Mouse (Mus musculus): ENCODE results near the gene Slain2. TPM values are rescaled to one million over a fixed set of nuclear protein-coding genes. Genes with fewer than 3 reads are reported as not detected.
"Not testable (repeated sequence)": the region's sequence is repeated elsewhere in the genome, so short reads cannot be mapped to it uniquely, and the experiment has no call there.

The Slain2 gene
- polyA plus RNA-seq, 1 experiment from 2014 or later: 25.6 TPM

DNA sequence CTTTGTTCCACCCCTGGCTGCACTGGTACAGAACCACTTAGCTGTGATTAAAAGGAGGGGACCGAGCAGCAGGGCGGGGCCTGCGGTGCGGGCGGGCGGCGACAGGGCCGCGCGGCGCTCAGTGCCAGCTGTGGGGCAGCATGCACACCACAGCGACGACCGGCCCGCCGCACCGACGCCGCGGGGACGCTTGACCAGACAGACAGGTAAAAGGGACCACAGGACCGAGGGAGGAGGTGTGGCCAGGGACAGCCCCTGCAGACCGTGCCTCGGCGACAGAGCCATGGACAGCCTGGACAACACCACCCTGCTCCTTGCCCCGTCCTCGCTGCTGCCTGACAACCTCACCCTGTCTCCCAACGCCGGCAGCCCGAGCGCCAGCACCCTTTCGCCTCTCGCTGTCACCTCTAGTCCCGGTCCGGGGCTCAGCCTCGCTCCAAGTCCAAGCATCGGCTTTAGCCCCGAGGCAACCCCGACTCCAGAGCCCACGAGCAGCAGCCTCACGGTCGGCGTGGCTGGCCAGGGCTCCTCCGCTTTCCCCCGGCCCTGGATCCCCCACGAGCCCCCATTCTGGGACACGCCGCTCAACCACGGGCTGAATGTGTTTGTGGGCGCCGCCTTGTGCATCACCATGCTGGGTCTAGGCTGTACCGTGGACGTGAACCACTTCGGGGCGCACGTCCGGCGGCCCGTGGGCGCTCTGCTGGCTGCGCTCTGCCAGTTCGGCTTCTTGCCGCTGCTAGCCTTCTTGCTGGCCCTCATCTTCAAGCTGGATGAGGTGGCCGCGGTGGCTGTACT lies 92.9 kb downstream of the Slain2 start, which contains the start of gene Slc10a4:
TSS of gene Slc10a4 (plus strand) at position 100 of the 798 bp plus-strand sequence.
- H3K27ac ChIP-seq: no peak within 1 kb of the TSS
- H3K4me1 ChIP-seq: peaks cover 7% of the 10 kb centered on the region; the same call in 1 of the 2 replicates
- 9% methylated on average over 65 of the region's 65 CpGs for WGBS
- H3K36me3 ChIP-seq (replicated peaks): no peaks in the 10 kb centered on the region
- peak within 1 kb of the TSS; percentile 51 for H3K9ac ChIP-seq
- peaks cover 37% of the 10 kb centered on the region for H3K27me3 ChIP-seq
- H3K4me2 ChIP-seq: peak within 1 kb of the TSS; percentile 70
- H3K4me3 ChIP-seq (replicated peaks): peak within 1 kb of the TSS; percentile 44
- peak; percentile 94 for ATAC-seq (ENCODE audit: low FRiP score)
- H3K9me3 ChIP-seq: no peaks in the 10 kb centered on the region

DNA sequence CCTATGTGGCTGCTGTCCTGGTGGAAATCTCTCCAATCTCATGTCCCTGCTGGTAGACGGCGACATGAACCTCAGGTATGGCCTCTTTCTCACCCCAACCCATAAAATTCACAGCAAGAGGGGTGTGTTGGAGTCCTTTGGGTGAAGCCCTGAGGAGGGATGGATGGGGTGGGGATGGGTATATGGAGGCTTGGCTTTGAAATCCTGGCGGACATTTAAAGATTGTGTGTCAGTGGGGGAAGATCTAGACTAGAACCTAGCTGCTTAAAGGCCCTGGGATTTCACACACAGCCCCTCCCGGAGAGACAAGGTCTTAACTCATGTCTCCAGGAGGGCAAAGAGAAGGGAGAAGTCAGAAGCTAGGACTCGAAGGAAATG lies 93.5 kb downstream of the Slain2 start:
- no peaks in the 10 kb centered on the region for H3K9me3 ChIP-seq
- peak overlapping the region; percentile 70 for H3K4me2 ChIP-seq
- no peak overlapping the region for H3K27ac ChIP-seq
- no peak; the same call in 1 of the 2 replicates for ATAC-seq (ENCODE audit: low FRiP score)
- peak overlapping the region; percentile 44 for H3K4me3 ChIP-seq (replicated peaks)
- peaks cover 7% of the 10 kb centered on the region; the same call in 1 of the 2 replicates for H3K4me1 ChIP-seq
- no peaks in the 10 kb centered on the region for H3K36me3 ChIP-seq (replicated peaks)
- H3K27me3 ChIP-seq: peaks cover 40% of the 10 kb centered on the region
- 55% methylated on average over 5 of the region's 5 CpGs for WGBS
- peak overlapping the region; percentile 51; the same call in 1 of the 2 replicates for H3K9ac ChIP-seq

DNA sequence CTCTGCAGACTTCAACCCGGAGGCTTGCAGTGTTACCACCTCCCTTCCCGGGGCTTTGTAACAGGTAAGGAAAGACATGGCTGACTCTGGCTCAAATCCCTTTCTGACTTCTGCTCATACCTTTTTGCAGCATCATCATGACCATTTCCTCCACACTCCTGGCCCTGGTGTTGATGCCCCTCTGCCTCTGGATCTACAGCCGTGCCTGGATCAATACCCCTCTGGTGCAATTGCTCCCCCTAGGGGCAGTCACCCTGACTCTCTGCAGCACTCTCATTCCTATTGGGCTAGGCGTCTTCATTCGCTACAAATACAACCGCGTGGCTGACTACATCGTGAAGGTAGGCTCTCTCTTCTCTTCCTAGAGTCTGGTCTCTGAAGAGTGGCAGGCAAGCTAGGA lies 94.1 kb downstream of the Slain2 start:
- H3K4me1 ChIP-seq; H3K36me3 ChIP-seq (replicated peaks); H3K9ac ChIP-seq; H3K4me2 ChIP-seq; H3K4me3 ChIP-seq (replicated peaks); ATAC-seq (ENCODE audit: low FRiP score); H3K9me3 ChIP-seq; H3K27ac ChIP-seq: not testable (repeated sequence)
- H3K27me3 ChIP-seq: peaks cover 47% of the 10 kb centered on the region
- 42% methylated on average over 8 of the region's 8 CpGs for WGBS

- not testable (repeated sequence) for H3K27ac ChIP-seq; H3K4me3 ChIP-seq (replicated peaks); H3K4me2 ChIP-seq; H3K36me3 ChIP-seq (replicated peaks); H3K9ac ChIP-seq; ATAC-seq (ENCODE audit: low FRiP score); H3K9me3 ChIP-seq
- Histone ChIP-seq H3K27me3 (peaks cover 52% of the 10 kb centered on the region), H3K4me1 (peaks cover 15% of the 10 kb centered on the region)
- WGBS: 93% methylated on average over 16 of the region's 16 CpGs
Measured at GRCm38 (mm10) chr5:73011806-73012205, 97.7 kb downstream of the Slain2 start.

- Histone ChIP-seq H3K4me3 (replicated peaks) (peak overlapping the region; percentile 44), H3K4me2 (peak overlapping the region; percentile 81), H3K4me1 (peaks cover 10% of the 10 kb centered on the region), H3K27me3 (peaks cover 39% of the 10 kb centered on the region)
- H3K9ac ChIP-seq; H3K9me3 ChIP-seq; H3K27ac ChIP-seq; H3K36me3 ChIP-seq (replicated peaks): not testable (repeated sequence)
- WGBS: 24% methylated on average over 26 of the region's 27 CpGs
- ATAC-seq (ENCODE audit: low FRiP score): peak; percentile 70
Measured at GRCm38 (mm10) chr5:73012884-73013610, 98.9 kb downstream of the Slain2 start.

- not testable (repeated sequence) for H3K36me3 ChIP-seq (replicated peaks); H3K27ac ChIP-seq; H3K9me3 ChIP-seq
- Histone ChIP-seq H3K27me3 (peaks cover 32% of the 10 kb centered on the region), H3K4me1 (peaks cover 10% of the 10 kb centered on the region), H3K4me3 (replicated peaks) (peak overlapping the region; percentile 44), H3K9ac (peak overlapping the region; percentile 48; the same call in 1 of the 2 replicates), H3K4me2 (peak overlapping the region; percentile 81)
- ATAC-seq (ENCODE audit: low FRiP score): peak; percentile 76
- 1% methylated on average over 45 of the region's 65 CpGs for WGBS
Measured at GRCm38 (mm10) chr5:73013611-73014287, 99.6 kb downstream of the Slain2 start.

DNA sequence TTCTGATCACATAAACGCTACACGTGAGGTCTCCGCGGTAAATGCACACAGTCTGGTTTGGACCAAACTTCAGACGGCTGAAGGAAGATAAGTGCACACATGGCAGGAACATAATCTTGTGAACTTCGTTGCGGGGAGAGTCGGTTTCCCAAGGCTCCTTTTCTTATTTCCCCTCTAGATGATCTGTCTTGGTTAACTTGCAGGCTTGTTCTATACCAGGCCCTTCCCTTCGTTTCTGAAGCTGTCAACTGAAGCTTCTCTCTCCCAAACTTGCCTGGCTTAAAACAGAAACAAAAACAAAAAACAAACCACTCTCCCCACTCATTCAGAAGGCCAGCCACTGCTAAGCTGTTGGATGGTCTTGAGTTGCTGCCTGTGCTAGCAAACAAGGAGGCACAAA lies 100.6 kb downstream of the Slain2 start:
- peaks cover 10% of the 10 kb centered on the region for H3K4me1 ChIP-seq
- no peak overlapping the region for H3K4me3 ChIP-seq (replicated peaks)
- no peak for ATAC-seq (ENCODE audit: low FRiP score)
- H3K36me3 ChIP-seq (replicated peaks): no peaks in the 10 kb centered on the region
- no peak overlapping the region for H3K27ac ChIP-seq
- H3K27me3 ChIP-seq: peaks cover 29% of the 10 kb centered on the region
- H3K4me2 ChIP-seq: no peak overlapping the region
- 52% methylated on average over 9 of the region's 9 CpGs for WGBS
- H3K9me3 ChIP-seq: no peaks in the 10 kb centered on the region
- no peak overlapping the region for H3K9ac ChIP-seq

GRCm38 (mm10) chr5:73023801-73024200 lies 109.7 kb downstream of the Slain2 start:
- WGBS: 91% methylated on average over 13 of the region's 13 CpGs
- Histone ChIP-seq H3K27ac (no peak overlapping the region), H3K9me3 (no peaks in the 10 kb centered on the region), H3K4me2 (no peak overlapping the region), H3K4me3 (replicated peaks) (no peak overlapping the region), H3K9ac (no peak overlapping the region), H3K4me1 (no peaks in the 10 kb centered on the region), H3K36me3 (replicated peaks) (peaks cover 51% of the 10 kb centered on the region), H3K27me3 (no peaks in the 10 kb centered on the region)
- no peak for ATAC-seq (ENCODE audit: low FRiP score)

Other genes starting within 250 kb of the Slain2 start
- gene Txk, start 161.5 kb upstream of the Slain2 start, polyA plus RNA-seq (2016; fragmentation: Nextera tagmentation; extraction: Ambion mirVana): not detected in 2 replicates
- gene Tec, start 45.8 kb upstream of the Slain2 start, polyA plus RNA-seq (2016; fragmentation: Nextera tagmentation; extraction: Ambion mirVana): 3.1 and 3.4 TPM in 2 replicates
- not detected in 2 replicates for gene Gm10135, start 60.4 kb downstream of the Slain2 start, polyA plus RNA-seq (2016; fragmentation: Nextera tagmentation; extraction: Ambion mirVana)
- gene Slc10a4, start 92.6 kb downstream of the Slain2 start, polyA plus RNA-seq (2016; fragmentation: Nextera tagmentation; extraction: Ambion mirVana): 12.7 and 25.0 TPM in 2 replicates